Mouse (Mus musculus) hindbrain, postnatal 0 days (tissue): ENCODE data around the gene Npr2. TPM values are rescaled to one million over a fixed set of nuclear protein-coding genes. Genes with fewer than 3 reads are reported as not detected.

ENCODE experiments used
- ATAC-seq: fragments of 200-750 bp; cut with Nextera tagmentation; 2 replicates; pipeline ENCODE4 v1.8.0; 2017; ENCODE audit warnings: mild to moderate bottlenecking, moderate TSS enrichment, moderate library complexity
- DNase-seq: peaks from one replicate; pipeline ENCODE4 v3.0.0-alpha.2; 2015; ENCODE audit warnings: low spot score
- H3K27ac ChIP-seq: fragments of 300-500 bp; sonication (generic); 2 replicates; pipeline ENCODE4 v1.5.1; 2014; ENCODE audit warnings: mild to moderate bottlenecking
- H3K27me3 ChIP-seq: fragments of 300-500 bp; sonication (generic); 2 replicates; pipeline ENCODE4 v1.6.1; 2014; ENCODE audit warnings: low read length, mixed read lengths; ENCODE audit not compliant: insufficient read depth
- H3K36me3 ChIP-seq: fragments of 300-500 bp; sonication (generic); 2 replicates; pipeline ENCODE4 v1.6.1; 2014; ENCODE audit warnings: low read length, mixed read lengths; ENCODE audit not compliant: insufficient read depth
- H3K4me1 ChIP-seq: fragments of 300-500 bp; sonication (generic); 2 replicates; pipeline ENCODE4 v1.6.1; 2014; ENCODE audit warnings: antibody characterized with exemption, low read length, mixed read lengths; ENCODE audit not compliant: insufficient read depth
- H3K4me2 ChIP-seq: fragments of 300-500 bp; sonication (generic); 2 replicates; pipeline ENCODE4 v1.6.1; 2014; ENCODE audit warnings: low read depth, mild to moderate bottlenecking, low read length, moderate library complexity, mixed read lengths
- H3K4me3 ChIP-seq: fragments of 300-500 bp; sonication (generic); 2 replicates; pipeline ENCODE4 v1.5.1; 2014; ENCODE audit warnings: low read length
- H3K9ac ChIP-seq: fragments of 300-500 bp; sonication (generic); replicated peaks from 2 replicates; pipeline ENCODE4 v1.6.1; 2014; ENCODE audit warnings: mild to moderate bottlenecking, low read length, moderate library complexity, mixed read lengths
- H3K9me3 ChIP-seq: fragments of 300-500 bp; sonication (generic); 2 replicates; pipeline ENCODE4 v1.6.1; 2016; ENCODE audit warnings: low read length, mixed read lengths
- CTCF ChIP-seq: IDR thresholded peaks from 2 replicates; pipeline ENCODE4 v1.5.1; 2016; ENCODE audit warnings: antibody characterized with exemption, control low read depth, low read depth
- WGBS: fragments of 180-500 bp; shearing (Covaris S2); extraction: QIAGEN DNeasy Blood & Tissue Kit; methylation state at CpG from one replicate; pipeline ENCODE4 v1.1.7; 2014; 5-methylcytosine and 5-hydroxymethylcytosine counted together
- polyA plus RNA-seq: library from polyadenylated mRNA; unstranded; fragments of >200 nt; fragmentation: Nextera tagmentation; extraction: Ambion mirVana; gene quantifications from 2 replicates; pipeline ENCODE4 v1.2.1, GENCODE M21; 2015
- total RNA-seq: library from RNA; depleted of rRNA; stranded (reverse); fragments of >200 nt; gene quantifications from 2 replicates; pipeline ENCODE4 v1.2.3, GENCODE M21; 2014

The Npr2 gene
- total and polyA plus RNA-seq, 2 experiments from 2014 or later = 8.9 to 41.3 TPM

DNA sequence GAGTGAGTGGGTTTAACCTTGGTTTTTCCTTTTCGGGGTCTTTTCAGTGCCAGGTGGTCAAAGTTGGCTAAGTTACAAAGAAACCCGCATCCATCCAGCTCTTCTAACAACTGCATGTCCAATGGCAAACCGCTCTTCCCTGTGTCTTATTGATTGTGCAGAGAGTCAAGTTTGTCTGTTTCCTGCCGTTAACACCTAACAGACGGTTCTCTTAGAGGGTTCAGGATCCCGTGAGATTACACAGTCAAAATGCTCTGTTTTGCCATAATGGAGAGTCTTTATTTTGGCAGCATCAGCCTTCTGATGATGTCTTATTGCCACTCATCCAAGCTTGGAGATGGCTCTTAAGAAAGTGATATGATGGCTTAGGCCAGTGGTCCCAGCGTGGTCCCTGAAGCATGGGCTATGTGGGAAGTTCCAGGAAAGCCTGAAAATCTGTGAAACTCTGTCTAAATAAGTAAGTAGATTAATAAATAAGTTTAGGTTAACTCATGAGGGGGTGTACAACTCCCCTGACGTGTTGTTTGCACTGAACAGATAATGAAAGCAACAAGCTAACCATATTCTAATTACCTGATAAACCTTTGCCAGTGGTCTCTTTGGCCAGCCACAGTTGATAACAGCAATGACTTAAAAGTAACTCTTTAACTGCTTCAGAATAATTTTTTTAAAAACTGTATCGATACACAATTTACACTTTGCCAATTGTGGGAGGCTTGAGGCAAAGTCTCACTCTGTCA is 31.4 kb upstream of the Npr2 start:
- 80% methylated on average over 9 of the region's 9 CpGs for WGBS
- H3K36me3 ChIP-seq = no peaks in the 10 kb centered on the region
- H3K4me2 ChIP-seq = no peak overlapping the region
- no peaks in the 10 kb centered on the region for H3K9me3 ChIP-seq
- H3K27ac ChIP-seq = no peak overlapping the region
- H3K4me3 ChIP-seq = no peak overlapping the region
- no peaks in the 10 kb centered on the region for H3K27me3 ChIP-seq
- no peak for ATAC-seq
- H3K4me1 ChIP-seq = no peaks in the 10 kb centered on the region
- H3K9ac ChIP-seq = no peak overlapping the region
- DNase-seq = no peak
- TF ChIP-seq CTCF = no peak

DNA sequence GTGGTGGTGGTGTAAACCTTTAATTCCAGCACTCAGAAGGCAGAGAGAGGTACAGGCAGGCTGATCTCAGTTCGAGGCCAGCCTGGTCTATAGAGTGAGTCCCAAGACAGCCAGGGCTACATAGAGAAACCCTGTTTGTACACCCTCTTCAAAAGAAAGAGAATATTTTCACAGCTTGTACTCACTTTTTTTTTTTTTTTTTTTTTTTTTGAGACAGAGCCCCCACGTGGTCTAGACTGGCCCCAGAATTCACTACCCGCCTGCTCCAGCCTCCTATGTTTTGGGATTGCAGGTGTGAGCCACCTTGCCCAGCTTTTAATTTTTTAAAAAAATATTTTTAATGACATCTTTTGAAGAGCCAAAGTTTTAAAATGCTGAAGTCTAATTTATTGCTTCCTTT is 27.6 kb upstream of the Npr2 start:
- ATAC-seq (no peak), DNase-seq (no peak)
- Histone ChIP-seq H3K4me1 (no peaks in the 10 kb centered on the region), H3K27ac (no peak overlapping the region), H3K9me3 (no peaks in the 10 kb centered on the region), H3K4me3 (no peak overlapping the region), H3K9ac (no peak overlapping the region), H3K27me3 (no peaks in the 10 kb centered on the region), H3K36me3 (no peaks in the 10 kb centered on the region), H3K4me2 (no peak overlapping the region)
- WGBS = 81% methylated on average over 3 of the region's 3 CpGs
- TF ChIP-seq CTCF = no peak

DNA sequence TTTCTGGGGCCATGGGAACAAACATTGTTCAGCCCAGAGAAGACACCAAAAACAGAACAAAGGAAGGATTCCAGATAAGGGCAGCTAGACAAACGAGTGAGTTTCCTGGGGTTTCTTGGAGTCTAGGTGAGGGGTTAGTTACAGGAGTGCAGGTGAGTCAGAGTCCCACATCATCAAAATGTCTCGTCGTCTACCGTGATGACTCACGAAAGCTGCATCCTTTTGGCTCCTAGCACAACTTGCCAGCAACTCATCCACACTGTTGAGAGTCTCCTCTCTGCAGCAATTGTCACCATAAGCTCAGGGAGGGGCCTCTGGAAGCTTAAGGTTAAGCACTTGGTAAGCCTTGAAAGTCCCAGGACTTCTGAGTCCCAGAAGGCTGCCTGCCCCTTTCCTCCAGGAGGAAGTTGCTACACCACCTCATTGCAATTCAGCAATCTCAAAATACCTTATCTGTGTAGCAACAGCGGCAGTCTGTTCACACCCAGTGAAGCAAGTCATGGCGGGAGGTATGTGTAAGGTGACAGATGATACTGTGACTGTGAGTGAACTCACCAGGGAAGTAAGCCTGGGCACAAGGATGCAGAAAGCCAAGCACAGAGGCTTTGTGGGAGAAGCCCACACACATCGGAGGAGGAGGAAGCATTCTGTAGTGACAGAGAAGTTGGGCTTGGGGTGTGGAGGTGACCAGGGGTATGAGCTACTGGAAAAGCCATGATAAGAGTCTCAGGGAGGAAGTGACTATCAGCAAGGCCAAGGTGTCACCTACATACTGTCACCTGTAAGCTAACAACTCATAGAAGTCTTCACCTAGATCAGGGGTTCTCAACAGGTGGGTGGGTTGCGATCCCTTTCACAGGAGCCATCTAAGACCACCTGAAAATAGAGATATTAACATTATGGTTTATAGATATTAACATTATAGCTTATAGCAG is 26.7 kb upstream of the Npr2 start:
- no peak for TF ChIP-seq CTCF

GRCm38 (mm10) chr4:43612534-43612933 is 19.2 kb upstream of the Npr2 start:
- no peaks in the 10 kb centered on the region for H3K9me3 ChIP-seq
- no peaks in the 10 kb centered on the region for H3K36me3 ChIP-seq
- no peak overlapping the region for H3K27ac ChIP-seq
- ATAC-seq (no peak), DNase-seq (no peak)
- no peaks in the 10 kb centered on the region for H3K27me3 ChIP-seq
- no peak for TF ChIP-seq CTCF
- H3K4me1 ChIP-seq = no peaks in the 10 kb centered on the region
- WGBS = 75% methylated on average over 10 of the region's 10 CpGs
- no peak overlapping the region for H3K9ac ChIP-seq
- H3K4me3 ChIP-seq = no peak overlapping the region
- H3K4me2 ChIP-seq = no peak overlapping the region

More for the DNA sequence above, 26.7 kb upstream of the Npr2 start:
- ATAC-seq = no peak
- no peaks in the 10 kb centered on the region for H3K36me3 ChIP-seq
- H3K9me3 ChIP-seq = no peaks in the 10 kb centered on the region
- no peak overlapping the region for H3K9ac ChIP-seq
- no peak overlapping the region for H3K27ac ChIP-seq
- no peaks in the 10 kb centered on the region for H3K4me1 ChIP-seq
- no peaks in the 10 kb centered on the region for H3K27me3 ChIP-seq
- WGBS = 83% methylated on average over 9 of the region's 9 CpGs
- no peak for DNase-seq
- H3K4me3 ChIP-seq = no peak overlapping the region
- H3K4me2 ChIP-seq = no peak overlapping the region

DNA sequence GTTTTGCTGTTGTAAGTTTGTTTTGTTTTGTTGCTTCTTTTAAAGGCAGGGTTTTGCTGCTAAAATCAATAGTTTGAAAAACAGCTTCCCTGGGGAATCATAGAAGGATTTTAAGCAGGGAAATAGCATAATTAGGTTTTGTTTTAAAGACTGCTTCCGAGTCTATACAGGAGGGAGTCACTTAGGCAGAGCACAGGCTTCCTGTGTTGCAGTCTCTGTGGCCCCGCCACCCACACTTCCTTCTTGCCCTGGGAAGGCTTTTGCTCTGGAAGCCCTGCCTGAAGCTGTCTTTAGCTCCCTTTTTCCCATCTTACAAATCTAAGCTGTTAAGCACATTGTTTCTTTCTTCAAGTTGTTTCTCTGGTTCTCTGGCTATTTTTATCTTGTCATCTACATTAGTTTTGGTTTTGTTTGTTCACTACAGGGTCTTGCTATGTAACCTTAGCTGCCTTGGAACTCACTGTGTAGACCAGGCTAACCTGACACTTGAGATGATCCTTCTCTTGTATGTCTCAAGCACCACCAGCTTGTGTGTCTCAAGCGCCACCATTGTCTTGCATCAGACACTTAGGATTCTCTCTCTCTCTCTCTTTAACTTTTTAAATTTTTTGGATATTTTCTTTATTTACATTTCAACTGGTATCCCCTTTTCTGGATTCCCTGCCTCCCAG is 18.5 kb upstream of the Npr2 start:
- 71% methylated on average over 3 of the region's 3 CpGs for WGBS
- no peak for ATAC-seq

GRCm38 (mm10) chr4:43620146-43620778 is 11.5 kb upstream of the Npr2 start:
- no peaks in the 10 kb centered on the region for H3K4me1 ChIP-seq
- no peak overlapping the region for H3K9ac ChIP-seq
- no peak for TF ChIP-seq CTCF
- no peak overlapping the region for H3K4me3 ChIP-seq
- no peak for ATAC-seq
- H3K9me3 ChIP-seq = peaks cover 3% of the 10 kb centered on the region
- no peak overlapping the region for H3K4me2 ChIP-seq
- DNase-seq = no peak
- no peaks in the 10 kb centered on the region for H3K27me3 ChIP-seq
- 79% methylated on average over 4 of the region's 4 CpGs for WGBS
- no peak overlapping the region for H3K27ac ChIP-seq
- H3K36me3 ChIP-seq = no peaks in the 10 kb centered on the region

More for the DNA sequence above, 18.5 kb upstream of the Npr2 start:
- no peak for DNase-seq
- Histone ChIP-seq H3K36me3 (no peaks in the 10 kb centered on the region), H3K27ac (no peak overlapping the region), H3K4me3 (no peak overlapping the region), H3K27me3 (no peaks in the 10 kb centered on the region), H3K4me1 (no peaks in the 10 kb centered on the region), H3K9me3 (no peaks in the 10 kb centered on the region), H3K4me2 (no peak overlapping the region), H3K9ac (no peak overlapping the region)
- no peak for TF ChIP-seq CTCF
